Mouse (Mus musculus): ENCODE results near the gene Arhgap27. TPM values are rescaled to one million over a fixed set of nuclear protein-coding genes. Genes with fewer than 3 reads are reported as not detected.
"Not testable (repeated sequence)": the region's sequence is repeated elsewhere in the genome, so short reads cannot be mapped to it uniquely, and the experiment has no call there.

Gene Arhgap27
- polyA plus RNA-seq, 1 experiment from 2014 or later, result 4.6 TPM

DNA sequence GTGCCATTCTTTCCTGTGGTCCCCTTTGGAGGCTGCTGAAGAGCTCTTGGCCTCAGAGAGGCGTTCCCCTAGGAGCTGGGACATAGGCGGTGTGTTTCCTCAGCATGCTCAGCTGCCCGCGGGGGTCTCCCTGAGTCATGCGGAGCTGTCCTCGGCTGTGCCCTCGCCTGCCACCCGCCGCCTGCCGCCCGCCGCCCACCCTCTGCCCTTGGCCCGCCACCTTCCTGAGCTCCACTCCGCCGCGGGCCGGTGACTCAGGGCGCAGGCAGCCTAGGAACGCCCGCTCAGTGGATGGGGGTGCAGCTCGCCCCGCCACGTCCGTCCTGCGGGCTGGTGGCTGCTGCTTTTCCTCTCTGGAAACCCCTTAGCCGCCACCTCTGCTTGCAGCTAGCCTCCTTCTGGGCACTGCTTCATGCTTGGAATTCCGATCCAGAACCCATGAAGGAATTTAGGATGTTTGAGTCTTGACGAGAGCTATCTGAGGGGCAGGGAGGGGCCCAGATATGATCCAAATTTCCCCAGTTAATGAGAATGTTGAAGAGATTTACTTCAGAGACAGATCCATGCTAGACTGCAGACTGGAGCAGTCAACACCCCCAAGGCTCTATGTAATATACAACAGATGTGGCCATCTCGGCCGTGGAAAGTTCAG lies 51.4 kb downstream of the Arhgap27 start:
- Histone ChIP-seq H3K27ac (replicated peaks) (no peak overlapping the region), H3K4me2 (peak overlapping the region; percentile 58), H3K4me1 (replicated peaks) (peaks cover 6% of the 10 kb centered on the region), H3K36me3 (no peaks in the 10 kb centered on the region), H3K9me3 (no peaks in the 10 kb centered on the region), H3K27me3 (no peaks in the 10 kb centered on the region), H3K4me3 (peak overlapping the region; percentile 30), H3K9ac (peak overlapping the region; percentile 35)
- WGBS, result 5% methylated on average over 30 of the region's 30 CpGs
- ATAC-seq (ENCODE audit: low FRiP score, low read depth), result no peak; the same call in 1 of the 2 replicates

DNA sequence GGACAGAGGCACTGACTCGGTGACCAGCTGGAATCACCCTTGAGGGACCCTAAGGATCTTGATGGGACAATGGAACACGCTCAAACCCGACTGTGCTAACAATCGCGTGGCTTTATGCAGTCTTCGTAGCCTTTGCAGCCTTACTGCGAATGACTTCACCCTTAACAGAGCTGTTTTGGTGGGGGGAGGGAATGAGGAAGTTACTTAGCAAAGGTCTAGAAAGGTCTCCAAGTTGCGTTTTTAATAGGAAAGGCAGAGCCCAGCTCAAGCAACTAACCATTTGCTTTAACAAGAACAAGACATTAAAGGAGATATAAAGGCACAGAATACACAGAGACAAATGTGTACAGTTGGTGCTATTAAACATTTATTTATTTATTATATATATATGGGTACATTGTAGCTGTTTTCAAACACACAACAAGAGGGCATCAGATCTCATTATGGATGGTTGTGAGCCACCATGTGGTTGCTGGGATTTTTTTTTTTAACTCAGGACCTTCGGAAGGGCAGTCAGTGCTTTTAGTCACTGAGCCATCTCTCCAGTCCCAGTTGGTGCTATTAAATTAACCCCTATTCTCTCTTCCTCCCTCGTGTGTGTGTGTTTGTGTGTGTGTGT lies 53.4 kb downstream of the Arhgap27 start:
- Histone ChIP-seq H3K36me3 (no peaks in the 10 kb centered on the region), H3K4me1 (replicated peaks) (peaks cover 6% of the 10 kb centered on the region), H3K27ac (replicated peaks) (no peak overlapping the region), H3K4me2 (no peak overlapping the region), H3K9me3 (no peaks in the 10 kb centered on the region), H3K27me3 (no peaks in the 10 kb centered on the region), H3K9ac (no peak overlapping the region), H3K4me3 (no peak overlapping the region)
- no peak for ATAC-seq (ENCODE audit: low FRiP score, low read depth)
- WGBS, result 80% methylated on average over 10 of the region's 10 CpGs

DNA sequence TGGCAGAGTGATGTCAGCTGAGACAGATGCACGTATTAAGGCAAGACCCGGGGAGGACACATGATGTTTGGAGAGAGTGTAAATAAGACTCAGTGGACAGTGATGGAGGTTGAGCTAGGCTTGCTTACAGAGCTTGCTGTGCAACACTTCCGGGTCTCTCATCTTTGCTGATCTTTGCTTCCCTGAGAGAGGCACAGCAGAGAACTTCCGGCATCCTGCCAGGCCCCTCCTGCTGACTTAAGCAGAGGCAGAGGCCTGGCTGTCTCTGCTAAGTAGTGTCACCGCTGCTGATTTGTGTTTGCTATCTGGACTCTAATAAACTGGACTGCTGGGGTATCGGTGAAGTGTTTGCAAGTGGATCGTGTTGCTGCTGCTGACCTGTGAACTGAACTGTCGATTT lies 55.6 kb downstream of the Arhgap27 start:
- H3K4me1 ChIP-seq (replicated peaks), result peaks cover 6% of the 10 kb centered on the region
- H3K9ac ChIP-seq, result no peak overlapping the region
- WGBS, result 76% methylated on average over 8 of the region's 8 CpGs
- no peaks in the 10 kb centered on the region for H3K9me3 ChIP-seq
- H3K4me2 ChIP-seq, result no peak overlapping the region
- no peak overlapping the region for H3K4me3 ChIP-seq
- no peaks in the 10 kb centered on the region for H3K27me3 ChIP-seq
- no peaks in the 10 kb centered on the region for H3K36me3 ChIP-seq
- H3K27ac ChIP-seq (replicated peaks), result no peak overlapping the region
- no peak for ATAC-seq (ENCODE audit: low FRiP score, low read depth)

DNA sequence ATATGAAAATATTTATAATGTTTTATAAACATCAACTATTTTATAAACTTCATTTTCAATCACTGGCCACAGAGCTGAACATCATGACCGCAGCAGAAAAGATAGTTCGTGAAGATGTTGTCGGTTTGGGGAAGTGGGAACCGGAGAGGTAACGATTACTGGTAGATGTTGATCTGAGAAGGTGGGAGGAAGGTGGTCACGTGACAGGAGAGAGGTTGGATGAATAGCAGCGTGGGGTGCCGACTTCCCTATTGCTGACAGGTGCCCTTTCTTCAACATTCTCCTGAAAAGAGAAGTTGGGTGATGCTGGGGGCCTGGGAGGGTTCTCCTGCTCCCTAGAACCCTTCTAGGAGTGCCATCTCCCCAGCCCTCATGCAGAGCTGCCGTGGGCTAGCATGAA lies 59.0 kb downstream of the Arhgap27 start:
- H3K36me3 ChIP-seq, result no peaks in the 10 kb centered on the region
- no peak overlapping the region for H3K4me3 ChIP-seq
- H3K4me1 ChIP-seq (replicated peaks), result no peaks in the 10 kb centered on the region
- ATAC-seq (ENCODE audit: low FRiP score, low read depth), result no peak
- H3K9ac ChIP-seq, result no peak overlapping the region
- no peak overlapping the region for H3K4me2 ChIP-seq
- 84% methylated on average over 9 of the region's 9 CpGs for WGBS
- H3K9me3 ChIP-seq, result no peaks in the 10 kb centered on the region
- no peak overlapping the region for H3K27ac ChIP-seq (replicated peaks)
- no peaks in the 10 kb centered on the region for H3K27me3 ChIP-seq

DNA sequence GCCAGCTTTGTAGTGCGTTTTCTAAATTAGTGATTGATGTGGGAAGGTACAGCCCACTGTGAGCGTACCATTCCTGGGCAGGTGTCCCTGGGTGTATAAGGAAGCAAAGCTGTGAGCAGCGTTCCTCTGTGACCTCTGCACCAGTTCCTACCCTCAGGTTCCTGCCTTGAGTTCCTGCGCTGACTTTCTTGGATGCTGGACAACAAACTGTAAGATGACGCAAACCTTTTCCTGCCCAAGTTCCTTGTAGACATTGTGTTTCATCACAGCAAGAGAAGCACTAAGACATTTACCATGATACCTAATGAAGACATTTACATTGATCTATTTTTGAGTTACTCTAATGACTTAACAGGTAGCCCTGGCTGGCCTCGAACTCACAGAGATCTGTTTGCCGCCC lies 68.7 kb downstream of the Arhgap27 start:
- ATAC-seq (ENCODE audit: low FRiP score, low read depth), result no peak
- H3K9me3 ChIP-seq, result no peaks in the 10 kb centered on the region
- H3K27me3 ChIP-seq, result no peaks in the 10 kb centered on the region
- H3K36me3 ChIP-seq, result no peaks in the 10 kb centered on the region
- no peak overlapping the region for H3K4me2 ChIP-seq
- WGBS, result 95% methylated on average over 7 of the region's 7 CpGs
- H3K4me1 ChIP-seq (replicated peaks), result peaks cover 12% of the 10 kb centered on the region
- no peak overlapping the region for H3K4me3 ChIP-seq
- no peak overlapping the region for H3K27ac ChIP-seq (replicated peaks)
- no peak overlapping the region for H3K9ac ChIP-seq

DNA sequence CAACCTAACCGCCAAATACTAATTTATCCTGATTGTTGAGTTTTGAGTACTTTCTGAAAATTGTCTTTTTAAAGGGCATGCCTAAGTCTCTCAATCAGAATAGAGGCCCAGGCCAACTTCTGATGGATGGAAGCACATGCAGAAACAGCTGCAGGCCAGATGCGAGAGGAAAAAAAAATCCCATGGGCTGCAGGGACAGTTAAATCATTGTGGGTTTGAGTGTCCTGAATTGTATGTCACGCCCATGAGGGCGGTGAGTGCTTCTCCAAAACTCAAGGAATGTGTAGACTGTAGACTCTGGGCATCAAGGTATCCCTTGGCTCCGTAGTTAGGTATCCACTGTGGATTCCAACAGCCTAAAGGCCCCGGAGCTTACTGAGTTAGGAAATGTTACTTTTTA lies 69.4 kb downstream of the Arhgap27 start:
- WGBS, result 91% methylated on average over 6 of the region's 6 CpGs

DNA sequence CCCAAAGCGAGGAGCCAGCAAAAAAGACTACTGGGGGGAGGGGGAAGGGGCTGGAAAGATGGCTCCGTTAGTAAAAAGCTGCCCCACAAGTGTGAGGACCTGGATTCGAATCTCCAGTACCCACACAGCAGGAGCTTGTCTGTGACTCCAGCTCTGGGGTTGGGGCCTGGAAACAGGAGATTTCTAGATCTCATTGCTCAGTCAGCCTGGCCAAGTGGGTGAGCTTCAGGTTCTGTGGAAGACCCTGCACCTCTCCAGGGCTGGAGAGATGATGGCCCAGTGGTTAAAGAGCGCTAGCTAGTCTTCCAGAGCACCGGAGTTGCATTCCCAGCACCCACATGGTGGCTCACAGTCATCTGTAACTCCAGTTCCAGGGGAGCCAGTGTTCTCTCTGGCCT lies 70.6 kb downstream of the Arhgap27 start:
- 77% methylated on average over 5 of the region's 5 CpGs for WGBS

More for the DNA sequence above, 69.4 kb downstream of the Arhgap27 start:
- H3K9ac ChIP-seq, result no peak overlapping the region
- no peaks in the 10 kb centered on the region for H3K9me3 ChIP-seq
- H3K36me3 ChIP-seq, result no peaks in the 10 kb centered on the region
- H3K27ac ChIP-seq (replicated peaks), result no peak overlapping the region
- no peak for ATAC-seq (ENCODE audit: low FRiP score, low read depth)
- H3K27me3 ChIP-seq, result no peaks in the 10 kb centered on the region
- H3K4me1 ChIP-seq (replicated peaks), result peaks cover 12% of the 10 kb centered on the region
- H3K4me2 ChIP-seq, result no peak overlapping the region
- no peak overlapping the region for H3K4me3 ChIP-seq

DNA sequence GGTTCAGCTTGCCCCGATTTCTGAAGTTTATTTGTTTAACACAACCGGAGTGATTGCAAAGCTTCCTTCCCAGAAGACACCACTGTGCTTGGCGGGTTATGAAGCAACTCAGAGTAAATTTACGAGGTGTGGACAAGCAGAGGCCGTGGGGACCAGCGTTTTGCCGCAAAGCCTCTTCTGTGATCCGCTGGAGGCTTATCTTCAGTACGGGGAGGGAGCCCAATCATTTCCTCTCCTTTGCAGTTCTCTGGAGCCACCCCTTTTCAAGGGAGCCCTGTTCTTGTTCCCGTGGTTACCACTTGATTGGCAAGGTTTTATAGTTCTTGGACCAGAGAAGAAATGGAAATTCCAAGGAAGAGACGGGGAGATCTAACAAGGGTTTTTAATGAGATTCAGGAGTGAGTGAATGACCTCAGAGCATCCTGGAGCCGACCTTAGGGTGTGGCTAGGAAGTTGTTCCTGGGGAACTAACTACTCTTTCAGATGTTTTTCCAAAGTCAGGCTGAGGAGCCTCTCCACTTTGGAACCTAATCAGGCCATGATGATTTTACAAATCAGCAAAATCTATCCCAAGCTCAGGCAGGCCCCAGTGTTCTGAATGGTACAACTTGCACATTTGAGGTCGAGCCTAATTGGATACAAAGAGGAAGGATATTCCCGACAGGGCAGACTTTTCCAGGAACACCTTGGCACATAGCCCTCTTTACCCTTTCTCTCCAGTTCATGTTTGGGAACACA lies 71.2 kb downstream of the Arhgap27 start:
- Histone ChIP-seq H3K9me3 (no peaks in the 10 kb centered on the region), H3K4me2 (no peak overlapping the region), H3K4me3 (no peak overlapping the region), H3K36me3 (no peaks in the 10 kb centered on the region), H3K27me3 (no peaks in the 10 kb centered on the region), H3K9ac (no peak overlapping the region), H3K27ac (replicated peaks) (no peak overlapping the region), H3K4me1 (replicated peaks) (peaks cover 12% of the 10 kb centered on the region)
- WGBS, result 29% methylated on average over 14 of the region's 14 CpGs
- ATAC-seq (ENCODE audit: low FRiP score, low read depth), result no peak

More for the DNA sequence above, 70.6 kb downstream of the Arhgap27 start:
- no peaks in the 10 kb centered on the region for H3K9me3 ChIP-seq
- H3K4me1 ChIP-seq (replicated peaks), result peaks cover 12% of the 10 kb centered on the region
- no peak overlapping the region for H3K9ac ChIP-seq
- H3K4me3 ChIP-seq, result no peak overlapping the region
- no peak overlapping the region for H3K4me2 ChIP-seq
- no peaks in the 10 kb centered on the region for H3K36me3 ChIP-seq
- ATAC-seq (ENCODE audit: low FRiP score, low read depth), result no peak
- no peak overlapping the region for H3K27ac ChIP-seq (replicated peaks)
- H3K27me3 ChIP-seq, result no peaks in the 10 kb centered on the region

DNA sequence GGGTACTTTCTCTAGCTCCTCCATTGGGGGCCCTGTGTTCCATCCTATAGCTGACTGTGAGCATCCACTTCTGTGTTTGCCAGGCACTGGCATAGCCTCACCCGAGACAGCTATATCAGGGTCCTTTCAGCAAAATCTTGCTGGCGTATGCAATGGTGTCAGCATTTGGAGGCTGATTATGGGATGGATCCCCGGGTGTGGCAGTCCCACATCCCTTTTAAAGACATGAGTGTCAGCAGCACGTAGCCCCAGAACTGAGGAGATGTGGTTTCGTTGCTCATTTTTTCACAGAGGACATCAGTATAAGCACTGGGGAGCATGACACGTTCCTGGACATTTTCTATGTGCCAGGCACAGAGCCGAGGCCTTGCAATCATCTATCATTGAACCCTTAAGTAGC lies 72.7 kb downstream of the Arhgap27 start:
- H3K4me1 ChIP-seq (replicated peaks), result peaks cover 12% of the 10 kb centered on the region
- 92% methylated on average over 7 of the region's 7 CpGs for WGBS
- H3K9me3 ChIP-seq; H3K27me3 ChIP-seq; H3K36me3 ChIP-seq; H3K27ac ChIP-seq (replicated peaks); H3K9ac ChIP-seq; H3K4me3 ChIP-seq; ATAC-seq (ENCODE audit: low FRiP score, low read depth); H3K4me2 ChIP-seq: not testable (repeated sequence)

DNA sequence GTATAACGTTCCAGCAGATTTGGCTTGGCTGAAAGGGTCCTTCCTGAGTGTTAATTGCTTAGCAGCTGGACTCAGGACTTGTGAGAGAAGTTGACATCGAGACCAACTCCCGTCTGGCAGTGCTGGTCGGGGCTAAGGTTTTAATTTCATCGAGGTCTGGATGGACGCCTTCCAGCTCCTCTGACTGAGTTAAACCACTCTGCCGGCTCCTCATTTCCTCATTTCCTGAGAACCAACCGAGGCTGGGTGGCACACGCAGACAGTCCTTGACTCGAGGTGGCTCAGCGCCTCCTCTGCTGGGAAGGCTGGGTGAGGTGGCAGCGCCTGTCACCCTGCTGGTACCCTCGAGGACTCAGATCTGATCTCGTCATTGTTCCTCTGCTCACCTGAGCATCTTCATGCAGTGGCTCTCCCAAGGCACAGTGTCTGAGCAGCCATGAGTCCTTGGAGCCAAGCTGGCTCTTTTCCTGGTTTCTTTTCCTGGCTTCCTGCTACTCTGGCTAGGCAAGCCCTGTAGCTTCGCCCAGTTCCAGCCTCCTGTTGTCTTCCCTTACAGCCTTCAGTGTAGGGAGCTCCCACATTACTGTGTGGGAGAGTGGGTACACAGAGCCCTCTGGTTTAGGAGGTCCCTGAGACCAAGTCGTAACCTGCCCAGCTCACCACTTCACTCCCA lies 75.1 kb downstream of the Arhgap27 start:
- Histone ChIP-seq H3K27ac (replicated peaks) (no peak overlapping the region), H3K9me3 (no peaks in the 10 kb centered on the region), H3K4me1 (replicated peaks) (peaks cover 12% of the 10 kb centered on the region), H3K9ac (no peak overlapping the region), H3K27me3 (no peaks in the 10 kb centered on the region), H3K36me3 (no peaks in the 10 kb centered on the region), H3K4me3 (no peak overlapping the region), H3K4me2 (no peak overlapping the region)
- no peak for ATAC-seq (ENCODE audit: low FRiP score, low read depth)
- 78% methylated on average over 16 of the region's 16 CpGs for WGBS

DNA sequence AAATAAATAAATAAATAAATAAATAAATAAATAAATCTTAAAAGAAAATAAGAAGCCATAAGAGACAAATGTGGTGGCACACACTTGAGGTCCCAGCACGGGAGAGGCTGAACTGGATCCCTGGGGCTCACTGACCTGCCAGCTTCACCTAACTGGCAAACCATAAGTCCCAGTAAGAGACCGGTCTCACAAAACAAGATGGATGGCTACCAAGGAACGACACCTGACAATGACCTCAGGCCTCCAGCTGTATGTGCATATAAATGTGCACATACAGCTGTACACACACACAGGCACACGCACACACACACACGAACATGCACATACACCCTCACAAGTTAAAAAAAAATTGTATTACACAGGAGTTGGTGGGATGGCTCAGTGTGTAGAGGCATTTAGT lies 76.6 kb downstream of the Arhgap27 start:
- no peaks in the 10 kb centered on the region for H3K36me3 ChIP-seq
- no peak overlapping the region for H3K4me2 ChIP-seq
- no peak for ATAC-seq (ENCODE audit: low FRiP score, low read depth)
- peaks cover 2% of the 10 kb centered on the region; the same call in 1 of the 2 replicates for H3K4me1 ChIP-seq (replicated peaks)
- no peaks in the 10 kb centered on the region for H3K9me3 ChIP-seq
- H3K27me3 ChIP-seq, result no peaks in the 10 kb centered on the region
- whole genome bisulfite sequencing, result 94% methylated on average over 5 of the region's 5 CpGs
- H3K27ac ChIP-seq (replicated peaks), result no peak overlapping the region
- no peak overlapping the region for H3K9ac ChIP-seq
- no peak overlapping the region for H3K4me3 ChIP-seq

DNA sequence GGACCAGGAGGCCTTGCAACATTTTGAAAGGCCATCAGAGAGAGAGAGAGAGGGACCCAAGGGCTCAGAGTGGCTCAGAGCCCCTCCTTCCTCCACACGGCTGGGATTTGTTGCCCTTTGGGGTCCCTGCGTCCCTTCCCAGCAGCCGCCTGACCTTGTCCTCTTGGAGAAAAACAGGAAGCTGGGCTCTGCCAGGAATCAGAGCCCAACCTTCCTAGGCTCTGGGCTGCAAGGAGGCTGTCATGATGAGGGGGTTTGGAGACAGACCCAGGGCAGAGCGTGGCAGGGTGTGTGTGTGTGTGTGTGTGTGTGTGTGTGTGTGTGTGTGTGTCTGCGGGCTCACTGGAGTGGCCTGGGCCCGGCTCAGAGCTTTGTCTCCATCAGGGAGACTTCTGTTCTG lies 77.5 kb downstream of the Arhgap27 start:
- no peak overlapping the region for H3K4me3 ChIP-seq
- H3K27me3 ChIP-seq, result no peaks in the 10 kb centered on the region
- no peak for ATAC-seq (ENCODE audit: low FRiP score, low read depth)
- no peaks in the 10 kb centered on the region for H3K9me3 ChIP-seq
- 51% methylated on average over 6 of the region's 6 CpGs for WGBS
- H3K27ac ChIP-seq (replicated peaks), result no peak overlapping the region
- no peak overlapping the region for H3K4me2 ChIP-seq
- no peak overlapping the region for H3K9ac ChIP-seq
- H3K4me1 ChIP-seq (replicated peaks), result no peaks in the 10 kb centered on the region
- no peaks in the 10 kb centered on the region for H3K36me3 ChIP-seq
